Mouse (Mus musculus) neural tube, embryonic 14.5 days (tissue): ENCODE measurements around the gene A1cf. TPM values are rescaled to one million over a fixed set of nuclear protein-coding genes. Genes with fewer than 3 reads are reported as not detected.

Experiments used
- ATAC-seq: fragments of 200-750 bp; cut with Nextera tagmentation; 2 replicates; pipeline ENCODE4 v1.8.0; 2017; ENCODE audit warnings: low read depth, mild to moderate bottlenecking, moderate TSS enrichment, moderate library complexity
- H3K27ac ChIP-seq: fragments of 300-500 bp; sonication (generic); 2 replicates; pipeline ENCODE4 v1.5.1; 2014; ENCODE audit warnings: low read depth, mild to moderate bottlenecking, control low read depth, low read length, moderate library complexity, mixed read lengths
- H3K27me3 ChIP-seq: fragments of 300-500 bp; sonication (generic); 2 replicates; pipeline ENCODE4 v1.6.1; 2014; ENCODE audit warnings: low read length; ENCODE audit not compliant: control insufficient read depth, insufficient read depth
- H3K36me3 ChIP-seq: fragments of 300-500 bp; sonication (generic); 2 replicates; pipeline ENCODE4 v1.6.1; 2014; ENCODE audit warnings: low read length, mixed read lengths; ENCODE audit not compliant: control insufficient read depth, insufficient read depth
- H3K4me1 ChIP-seq: fragments of 300-500 bp; sonication (generic); 2 replicates; pipeline ENCODE4 v1.6.1; 2014; ENCODE audit warnings: low read length; ENCODE audit not compliant: control insufficient read depth, insufficient read depth
- H3K4me2 ChIP-seq: fragments of 300-500 bp; sonication (generic); 2 replicates; pipeline ENCODE4 v1.6.1; 2014; ENCODE audit warnings: mild to moderate bottlenecking, low read depth, low read length, control low read depth
- H3K4me3 ChIP-seq: fragments of 300-500 bp; sonication (generic); 2 replicates; pipeline ENCODE4 v1.5.1; 2014; ENCODE audit warnings: low read depth, low read length, control low read depth, mixed read lengths
- H3K9ac ChIP-seq: fragments of 300-500 bp; sonication (generic); replicated peaks from 2 replicates; pipeline ENCODE4 v1.6.1; 2014; ENCODE audit warnings: low read depth, mild to moderate bottlenecking, control low read depth, low read length, mixed read lengths
- H3K9me3 ChIP-seq: fragments of 300-500 bp; sonication (generic); 2 replicates; pipeline ENCODE4 v1.6.1; 2016; ENCODE audit warnings: low read length; ENCODE audit not compliant: control insufficient read depth
- WGBS: fragments of 180-500 bp; shearing (Covaris S2); extraction: QIAGEN DNeasy Blood & Tissue Kit; methylation state at CpG from one replicate; pipeline ENCODE4 v1.1.7; 2014; 5-methylcytosine and 5-hydroxymethylcytosine counted together
- polyA plus RNA-seq: library from polyadenylated mRNA; unstranded; fragments of >200 nt; fragmentation: Nextera tagmentation; extraction: Ambion mirVana; gene quantifications from 2 replicates; pipeline ENCODE4 v1.2.1, GENCODE M21; 2014

Gene A1cf
- polyA plus RNA-seq, 1 experiment from 2014 or later = not detected

- 84% methylated on average over 4 of the region's 4 CpGs for WGBS
- H3K4me1 ChIP-seq = no peaks in the 10 kb centered on the region
- no peaks in the 10 kb centered on the region for H3K9me3 ChIP-seq
- no peaks in the 10 kb centered on the region for H3K27me3 ChIP-seq
- no peak overlapping the region for H3K4me3 ChIP-seq
- no peak for ATAC-seq
- no peak overlapping the region for H3K9ac ChIP-seq
- no peak overlapping the region for H3K4me2 ChIP-seq
- H3K36me3 ChIP-seq = no peaks in the 10 kb centered on the region
- no peak overlapping the region for H3K27ac ChIP-seq
These were observed 16.0 kb downstream of the A1cf start for GRCm38 (mm10) chr19:31884594-31884993.

- Histone ChIP-seq H3K9me3 (no peaks in the 10 kb centered on the region), H3K4me1 (no peaks in the 10 kb centered on the region), H3K4me2 (no peak overlapping the region), H3K9ac (no peak overlapping the region), H3K4me3 (no peak overlapping the region), H3K27ac (no peak overlapping the region), H3K27me3 (no peaks in the 10 kb centered on the region), H3K36me3 (no peaks in the 10 kb centered on the region)
- no peak for ATAC-seq
- 96% methylated on average over 2 of the region's 2 CpGs for WGBS
These were observed 18.7 kb downstream of the A1cf start for GRCm38 (mm10) chr19:31887275-31887674.

GRCm38 (mm10) chr19:31889988-31890387 is 21.4 kb downstream of the A1cf start:
- no peak for ATAC-seq
- 80% methylated on average over 4 of the region's 4 CpGs for WGBS
- Histone ChIP-seq H3K27ac (no peak overlapping the region), H3K4me3 (no peak overlapping the region), H3K4me1 (no peaks in the 10 kb centered on the region), H3K4me2 (no peak overlapping the region), H3K9me3 (no peaks in the 10 kb centered on the region), H3K9ac (no peak overlapping the region), H3K27me3 (no peaks in the 10 kb centered on the region), H3K36me3 (no peaks in the 10 kb centered on the region)

GRCm38 (mm10) chr19:31891001-31891893 is 22.7 kb downstream of the A1cf start:
- Histone ChIP-seq H3K27me3 (no peaks in the 10 kb centered on the region), H3K9me3 (no peaks in the 10 kb centered on the region), H3K4me2 (no peak overlapping the region), H3K27ac (no peak overlapping the region), H3K9ac (no peak overlapping the region), H3K36me3 (no peaks in the 10 kb centered on the region), H3K4me3 (no peak overlapping the region), H3K4me1 (no peaks in the 10 kb centered on the region)
- no peak for ATAC-seq
- 92% methylated on average over 6 of the region's 6 CpGs for WGBS

GRCm38 (mm10) chr19:31895971-31896370 is 27.4 kb downstream of the A1cf start:
- no peaks in the 10 kb centered on the region for H3K4me1 ChIP-seq
- 74% methylated on average over 1 of the region's 1 CpGs for WGBS
- no peaks in the 10 kb centered on the region for H3K9me3 ChIP-seq
- ATAC-seq = no peak
- no peak overlapping the region for H3K27ac ChIP-seq
- H3K9ac ChIP-seq = no peak overlapping the region
- H3K36me3 ChIP-seq = no peaks in the 10 kb centered on the region
- H3K27me3 ChIP-seq = no peaks in the 10 kb centered on the region
- no peak overlapping the region for H3K4me3 ChIP-seq
- no peak overlapping the region for H3K4me2 ChIP-seq

GRCm38 (mm10) chr19:31896711-31897110 is 28.1 kb downstream of the A1cf start:
- Histone ChIP-seq H3K27ac (no peak overlapping the region), H3K36me3 (no peaks in the 10 kb centered on the region), H3K4me1 (no peaks in the 10 kb centered on the region), H3K4me3 (no peak overlapping the region), H3K27me3 (no peaks in the 10 kb centered on the region), H3K4me2 (no peak overlapping the region), H3K9me3 (no peaks in the 10 kb centered on the region), H3K9ac (no peak overlapping the region)
- ATAC-seq = no peak
- 79% methylated on average over 1 of the region's 1 CpGs for WGBS

- Histone ChIP-seq H3K4me1 (no peaks in the 10 kb centered on the region), H3K9me3 (no peaks in the 10 kb centered on the region), H3K4me2 (no peak overlapping the region), H3K9ac (no peak overlapping the region), H3K27ac (no peak overlapping the region), H3K36me3 (no peaks in the 10 kb centered on the region), H3K4me3 (no peak overlapping the region), H3K27me3 (no peaks in the 10 kb centered on the region)
- 46% methylated on average over 7 of the region's 7 CpGs for WGBS
- no peak for ATAC-seq
These were observed 37.1 kb downstream of the A1cf start for GRCm38 (mm10) chr19:31905671-31906070.

GRCm38 (mm10) chr19:31910423-31910822 is 41.9 kb downstream of the A1cf start:
- 77% methylated on average over 6 of the region's 6 CpGs for WGBS
- Histone ChIP-seq H3K4me1 (no peaks in the 10 kb centered on the region), H3K4me3 (no peak overlapping the region), H3K4me2 (no peak overlapping the region), H3K27me3 (no peaks in the 10 kb centered on the region), H3K9ac (no peak overlapping the region), H3K9me3 (no peaks in the 10 kb centered on the region), H3K36me3 (no peaks in the 10 kb centered on the region), H3K27ac (no peak overlapping the region)
- no peak for ATAC-seq

GRCm38 (mm10) chr19:31913946-31914345 is 45.4 kb downstream of the A1cf start:
- Histone ChIP-seq H3K4me1 (no peaks in the 10 kb centered on the region), H3K9me3 (no peaks in the 10 kb centered on the region), H3K27ac (no peak overlapping the region), H3K27me3 (no peaks in the 10 kb centered on the region), H3K36me3 (no peaks in the 10 kb centered on the region), H3K9ac (no peak overlapping the region), H3K4me2 (no peak overlapping the region), H3K4me3 (no peak overlapping the region)
- WGBS = 88% methylated on average over 4 of the region's 4 CpGs
- ATAC-seq = no peak
